Mouse (Mus musculus) forebrain, embryonic 14.5 days (tissue): ENCODE measurements around the gene Sh3glb1. TPM values are rescaled to one million over a fixed set of nuclear protein-coding genes. Genes with fewer than 3 reads are reported as not detected.

Source experiments
- ATAC-seq: fragments of 200-750 bp; cut with Nextera tagmentation; 2 replicates; pipeline ENCODE4 v1.8.0; 2017; ENCODE audit warnings: mild to moderate bottlenecking, moderate library complexity
- DNase-seq: peaks from one replicate; pipeline ENCODE4 v3.0.0-alpha.2; 2015; ENCODE audit warnings: low spot score
- H3K27ac ChIP-seq: fragments of 300-500 bp; sonication (generic); 2 replicates; pipeline ENCODE4 v1.5.1; 2014; ENCODE audit warnings: low read depth, mild to moderate bottlenecking, control low read depth, low read length, moderate library complexity
- H3K27me3 ChIP-seq: fragments of 300-500 bp; sonication (generic); replicated peaks from 2 replicates; pipeline ENCODE4 v1.6.1; 2014; ENCODE audit warnings: low read length, control low read depth, mixed read lengths; ENCODE audit not compliant: control insufficient read depth, insufficient read depth
- H3K36me3 ChIP-seq: fragments of 300-500 bp; sonication (generic); 2 replicates; pipeline ENCODE4 v1.6.1; 2014; ENCODE audit warnings: low read length, control low read depth; ENCODE audit not compliant: control insufficient read depth, insufficient read depth
- H3K4me1 ChIP-seq: fragments of 300-500 bp; sonication (generic); 2 replicates; pipeline ENCODE4 v1.6.1; 2014; ENCODE audit warnings: antibody characterized with exemption, low read length, control low read depth; ENCODE audit not compliant: control insufficient read depth, insufficient read depth
- H3K4me2 ChIP-seq: fragments of 300-500 bp; sonication (generic); 2 replicates; pipeline ENCODE4 v1.6.1; 2014; ENCODE audit warnings: mild to moderate bottlenecking, control low read depth, low read length
- H3K4me3 ChIP-seq: fragments of 300-500 bp; sonication (generic); 2 replicates; pipeline ENCODE4 v1.5.1; 2014; ENCODE audit warnings: low read depth, low read length, control low read depth
- H3K9ac ChIP-seq: fragments of 300-500 bp; sonication (generic); 2 replicates; pipeline ENCODE4 v1.6.1; 2014; ENCODE audit warnings: mild to moderate bottlenecking, low read length, control low read depth, moderate library complexity
- H3K9me3 ChIP-seq: fragments of 300-500 bp; sonication (generic); replicated peaks from 2 replicates; pipeline ENCODE4 v1.6.1; 2016; ENCODE audit warnings: low read length, control low read depth, mixed read lengths; ENCODE audit not compliant: control insufficient read depth
- WGBS: fragments of 180-500 bp; shearing (Covaris S2); extraction: QIAGEN DNeasy Blood & Tissue Kit; methylation state at CpG from one replicate; pipeline ENCODE4 v1.1.7; 2014; 5-methylcytosine and 5-hydroxymethylcytosine counted together
- polyA plus RNA-seq: library from polyadenylated mRNA; unstranded; fragments of >200 nt; fragmentation: Nextera tagmentation; extraction: Ambion mirVana; gene quantifications from 2 replicates; pipeline ENCODE4 v1.2.1, GENCODE M21; 2014

The Sh3glb1 gene
- polyA plus RNA-seq, 1 experiment from 2014 or later = 84.7 TPM

GRCm38 (mm10) chr3:144717835-144718234 lies 2.3 kb downstream of the Sh3glb1 start:
- Histone ChIP-seq H3K4me2 (peak overlapping the region; percentile 18; the same call in 1 of the 2 replicates), H3K27ac (no peak overlapping the region), H3K9me3 (no peaks in the 10 kb centered on the region), H3K36me3 (no peaks in the 10 kb centered on the region), H3K9ac (no peak overlapping the region), H3K4me1 (peaks cover 18% of the 10 kb centered on the region), H3K27me3 (no peaks in the 10 kb centered on the region), H3K4me3 (no peak overlapping the region)
- DNase-seq (no peak), ATAC-seq (no peak)
- WGBS = 88% methylated on average over 6 of the region's 6 CpGs

DNA sequence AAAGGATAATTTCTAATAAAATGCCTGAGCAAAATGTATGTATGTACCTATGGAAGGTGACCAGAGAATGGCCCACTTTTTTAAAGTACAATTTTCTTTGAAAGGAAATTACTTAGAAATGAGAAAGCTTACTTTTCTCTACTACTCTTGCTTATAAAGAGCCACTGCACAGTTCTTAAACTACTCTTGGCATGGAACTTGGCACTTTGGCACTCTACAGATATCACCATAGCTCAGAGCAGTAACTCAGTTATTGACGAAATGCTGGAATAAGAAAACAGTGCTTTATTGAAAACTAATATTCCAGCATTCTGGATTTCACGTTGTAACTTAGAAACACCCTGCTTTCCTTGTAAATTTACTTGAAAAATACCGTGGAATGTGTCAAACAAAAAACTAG lies 3.0 kb downstream of the Sh3glb1 start:
- H3K27ac ChIP-seq = no peak overlapping the region
- H3K4me1 ChIP-seq = peaks cover 18% of the 10 kb centered on the region
- DNase-seq = peak; percentile 28
- 0 out of 2 replicates have a peak, but pooled peaks cover 4% of the 10 kb centered on the region for H3K36me3 ChIP-seq
- no peak overlapping the region for H3K4me2 ChIP-seq
- H3K27me3 ChIP-seq = no peaks in the 10 kb centered on the region
- ATAC-seq = no peak
- WGBS = 83% methylated on average over 3 of the region's 3 CpGs
- no peak overlapping the region for H3K9ac ChIP-seq
- no peak overlapping the region for H3K4me3 ChIP-seq
- H3K9me3 ChIP-seq = no peaks in the 10 kb centered on the region

DNA sequence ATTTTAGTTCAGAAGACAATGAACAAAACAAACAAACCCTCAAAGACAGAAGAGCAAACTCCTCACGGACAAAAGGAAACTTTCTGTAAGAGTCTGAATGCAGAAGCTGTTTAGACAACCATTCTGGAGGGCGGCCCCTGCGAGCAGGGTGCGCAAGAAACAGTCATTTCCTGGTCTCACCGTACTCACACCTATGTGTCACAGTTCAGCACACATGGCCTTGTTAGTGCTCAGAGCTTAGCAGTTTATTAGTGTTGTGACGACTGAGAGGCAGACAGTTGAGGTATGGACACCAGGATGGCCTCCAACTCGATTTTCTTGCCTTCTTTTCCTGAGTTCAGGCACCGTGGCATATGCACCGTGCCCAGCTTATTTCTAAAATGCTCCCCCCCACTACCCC lies 4.2 kb downstream of the Sh3glb1 start:
- WGBS = 70% methylated on average over 9 of the region's 9 CpGs
- H3K9me3 ChIP-seq = no peaks in the 10 kb centered on the region
- H3K27me3 ChIP-seq = no peaks in the 10 kb centered on the region
- H3K4me1 ChIP-seq = peaks cover 18% of the 10 kb centered on the region
- no peak overlapping the region for H3K27ac ChIP-seq
- peaks cover 13% of the 10 kb centered on the region for H3K36me3 ChIP-seq
- no peak overlapping the region for H3K4me2 ChIP-seq
- no peak overlapping the region for H3K4me3 ChIP-seq
- no peak overlapping the region for H3K9ac ChIP-seq
- ATAC-seq (no peak), DNase-seq (no peak)

DNA sequence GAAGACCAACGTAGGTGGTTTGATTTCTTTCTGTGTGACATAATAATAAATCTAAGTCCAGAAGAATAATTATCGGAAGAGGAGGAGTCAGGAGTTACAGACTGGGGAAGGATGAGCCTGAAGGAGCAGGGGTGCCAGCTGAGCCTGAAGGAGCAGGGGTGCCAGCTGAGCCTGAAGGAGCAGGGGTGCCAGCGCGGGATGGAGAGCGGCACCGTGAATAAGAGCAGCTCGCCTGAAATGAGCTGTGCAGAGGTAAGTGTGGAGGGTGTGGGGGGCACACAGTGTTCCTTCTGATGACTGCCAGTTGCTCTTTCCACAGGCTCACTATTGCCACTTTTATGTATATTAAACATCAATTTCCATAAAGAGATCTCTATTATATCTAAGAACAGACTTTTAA lies 5.1 kb downstream of the Sh3glb1 start:
- Histone ChIP-seq H3K27ac (no peak overlapping the region; the same call in 1 of the 2 replicates), H3K4me2 (no peak overlapping the region), H3K4me1 (peaks cover 15% of the 10 kb centered on the region), H3K27me3 (no peaks in the 10 kb centered on the region), H3K4me3 (no peak overlapping the region), H3K9me3 (no peaks in the 10 kb centered on the region), H3K36me3 (peaks cover 15% of the 10 kb centered on the region), H3K9ac (no peak overlapping the region)
- no peak for DNase-seq
- WGBS = 68% methylated on average over 7 of the region's 7 CpGs
- ATAC-seq = no peak

DNA sequence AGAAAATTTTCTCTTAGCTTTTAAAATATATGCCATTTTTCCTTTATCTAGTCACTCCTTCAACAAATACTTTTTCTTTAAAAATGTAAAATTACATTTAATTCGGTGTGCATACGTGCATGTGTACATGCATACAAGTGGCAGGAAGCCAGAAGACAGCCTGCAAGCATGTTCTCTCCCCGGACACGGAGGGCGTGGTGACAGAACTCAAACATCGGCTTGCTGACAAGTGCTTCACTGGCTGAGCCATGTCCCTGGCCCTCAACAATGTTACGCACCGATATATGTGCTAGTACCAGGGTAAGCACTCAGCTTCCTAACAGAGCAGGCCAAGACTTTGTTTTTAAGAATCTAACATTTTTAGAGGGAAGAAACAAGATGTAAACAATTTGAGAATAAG lies 5.5 kb downstream of the Sh3glb1 start:
- ATAC-seq (no peak), DNase-seq (no peak)
- H3K27ac ChIP-seq = no peak overlapping the region
- H3K4me3 ChIP-seq = no peak overlapping the region
- peaks cover 15% of the 10 kb centered on the region for H3K4me1 ChIP-seq
- H3K9me3 ChIP-seq = no peaks in the 10 kb centered on the region
- H3K27me3 ChIP-seq = no peaks in the 10 kb centered on the region
- peaks cover 15% of the 10 kb centered on the region for H3K36me3 ChIP-seq
- no peak overlapping the region for H3K4me2 ChIP-seq
- H3K9ac ChIP-seq = no peak overlapping the region
- 78% methylated on average over 8 of the region's 8 CpGs for whole genome bisulfite sequencing

DNA sequence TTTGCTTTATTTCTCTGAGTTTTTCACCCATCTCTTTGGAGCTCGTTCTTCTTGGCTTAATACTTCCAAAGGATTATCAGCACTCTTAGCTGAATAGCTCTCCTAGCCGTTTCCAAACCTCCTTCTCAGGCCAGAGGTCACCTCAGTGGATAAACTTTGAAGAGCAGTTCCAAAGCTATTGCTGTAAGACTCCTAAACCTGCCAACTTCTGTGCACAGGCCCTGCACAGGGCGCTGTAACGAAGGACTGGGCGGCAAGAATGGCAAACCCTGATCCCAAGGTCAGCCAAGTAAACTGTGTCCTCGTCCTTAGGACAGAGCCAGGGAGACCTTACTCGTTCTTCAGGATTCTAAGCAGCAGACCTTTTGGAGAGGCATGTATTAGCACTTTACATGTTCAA lies 6.0 kb downstream of the Sh3glb1 start:
- Histone ChIP-seq H3K27me3 (no peaks in the 10 kb centered on the region), H3K27ac (no peak overlapping the region), H3K9me3 (no peaks in the 10 kb centered on the region), H3K4me3 (no peak overlapping the region), H3K4me1 (peaks cover 15% of the 10 kb centered on the region), H3K9ac (no peak overlapping the region), H3K36me3 (peaks cover 15% of the 10 kb centered on the region), H3K4me2 (no peak overlapping the region)
- DNase-seq = no peak
- 55% methylated on average over 7 of the region's 7 CpGs for WGBS
- no peak for ATAC-seq

DNA sequence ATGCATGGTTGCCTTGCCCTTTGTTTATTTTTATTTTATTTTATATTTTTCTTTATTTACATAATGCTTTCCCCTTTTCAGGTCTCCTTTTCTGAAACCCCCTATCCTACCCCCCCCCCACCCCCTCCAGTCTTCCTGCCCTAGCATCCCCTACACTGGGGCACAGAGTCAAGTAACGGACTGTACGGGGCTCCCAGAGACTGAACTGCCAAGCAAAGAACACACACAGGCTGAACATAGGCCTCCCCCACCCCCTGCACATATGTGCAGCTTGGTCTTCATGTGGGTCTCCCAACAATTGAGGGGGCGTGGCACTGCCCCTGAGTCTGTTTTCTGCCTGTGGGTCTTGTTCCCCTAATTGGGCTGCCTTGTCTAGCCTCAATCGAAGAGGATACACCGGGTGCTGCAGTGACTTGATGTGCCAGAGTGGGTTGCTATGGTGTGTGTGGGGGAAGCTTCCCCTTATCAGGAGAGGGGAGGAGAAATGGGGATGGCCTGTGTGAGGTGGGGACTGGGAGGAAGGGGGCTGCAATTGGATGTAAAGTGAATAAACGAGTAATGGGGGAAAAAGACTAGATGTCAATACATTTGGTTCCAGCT lies 8.4 kb downstream of the Sh3glb1 start:
- peak; percentile 13 for DNase-seq
- Histone ChIP-seq H3K27me3 (no peaks in the 10 kb centered on the region), H3K9ac (no peak overlapping the region), H3K36me3 (peaks cover 23% of the 10 kb centered on the region), H3K4me3 (no peak overlapping the region), H3K27ac (no peak overlapping the region), H3K4me2 (no peak overlapping the region), H3K4me1 (peaks cover 3% of the 10 kb centered on the region; the same call in 1 of the 2 replicates), H3K9me3 (no peaks in the 10 kb centered on the region)
- WGBS = 36% methylated on average over 6 of the region's 6 CpGs
- peak; percentile 49; the same call in 1 of the 2 replicates for ATAC-seq

- DNase-seq (no peak), ATAC-seq (no peak)
- 92% methylated on average over 5 of the region's 5 CpGs for WGBS
- H3K27me3 ChIP-seq = no peaks in the 10 kb centered on the region
- no peak overlapping the region for H3K4me3 ChIP-seq
- H3K9ac ChIP-seq = no peak overlapping the region
- no peaks in the 10 kb centered on the region for H3K4me1 ChIP-seq
- no peak overlapping the region for H3K27ac ChIP-seq
- no peak overlapping the region for H3K4me2 ChIP-seq
- peaks cover 35% of the 10 kb centered on the region for H3K36me3 ChIP-seq
- no peaks in the 10 kb centered on the region for H3K9me3 ChIP-seq
These were observed 11.5 kb downstream of the Sh3glb1 start for GRCm38 (mm10) chr3:144708612-144709011.

DNA sequence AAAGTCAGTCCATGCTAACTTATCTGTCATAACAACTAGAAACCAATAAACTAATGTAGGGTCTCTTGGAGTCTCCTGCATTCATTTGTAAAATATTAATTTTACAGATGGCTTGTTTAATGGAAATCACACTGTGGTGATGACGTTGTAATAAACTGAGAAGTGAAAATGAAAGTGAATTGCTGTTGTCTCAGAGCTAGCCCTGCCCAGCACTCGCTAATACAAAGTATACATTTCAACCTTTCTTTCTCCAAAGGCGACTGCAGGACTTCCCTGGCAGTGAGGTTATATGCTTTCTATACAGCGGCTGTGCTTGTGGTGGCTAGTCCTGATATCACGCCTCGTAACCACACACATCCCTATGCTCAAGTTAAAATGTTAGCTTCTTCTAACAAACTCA lies 16.2 kb downstream of the Sh3glb1 start:
- 90% methylated on average over 6 of the region's 6 CpGs for WGBS
- H3K27ac ChIP-seq = no peak overlapping the region
- DNase-seq (no peak), ATAC-seq (no peak)
- H3K4me1 ChIP-seq = no peaks in the 10 kb centered on the region
- H3K36me3 ChIP-seq = peaks cover 47% of the 10 kb centered on the region
- no peaks in the 10 kb centered on the region for H3K27me3 ChIP-seq
- no peak overlapping the region for H3K4me2 ChIP-seq
- H3K9me3 ChIP-seq = no peaks in the 10 kb centered on the region
- H3K9ac ChIP-seq = no peak overlapping the region
- no peak overlapping the region for H3K4me3 ChIP-seq
